Mouse (Mus musculus): ENCODE data around the gene Ezr. TPM values are rescaled to one million over a fixed set of nuclear protein-coding genes. Genes with fewer than 3 reads are reported as not detected.
A peak's percentile ranks its signal among the peaks of the same experiment; 100 is the strongest.

Gene Ezr
- polyA plus RNA-seq, 1 experiment from 2014 or later = 121 TPM

GRCm38 (mm10) chr17:6807827-6808520, 25.4 kb upstream of the Ezr start:
- Histone ChIP-seq H3K27ac (no peak overlapping the region), H3K9me3 (no peaks in the 10 kb centered on the region), H3K4me3 (no peak overlapping the region), H3K4me1 (peaks cover 36% of the 10 kb centered on the region), H3K36me3 (no peaks in the 10 kb centered on the region), H3K27me3 (ENCODE audit: insufficient read depth, poor library complexity, severe bottlenecking) (no peaks in the 10 kb centered on the region)
- peak; percentile 45 for DNase-seq (ENCODE audit: low spot score)
- WGBS = 76% methylated on average over 16 of the region's 16 CpGs

- Histone ChIP-seq H3K9me3 (0 out of 2 replicates have a peak, but pooled peaks cover 5% of the 10 kb centered on the region), H3K4me3 (no peak overlapping the region), H3K36me3 (0 out of 2 replicates have a peak, but pooled peaks cover 3% of the 10 kb centered on the region), H3K27me3 (ENCODE audit: insufficient read depth, poor library complexity, severe bottlenecking) (no peaks in the 10 kb centered on the region), H3K4me1 (peaks cover 24% of the 10 kb centered on the region; the same call in 1 of the 2 replicates), H3K27ac (no peak overlapping the region)
- DNase-seq (ENCODE audit: low spot score) = no peak
- WGBS = 43% methylated on average over 6 of the region's 6 CpGs
Measured at GRCm38 (mm10) chr17:6804853-6805543, 22.4 kb upstream of the Ezr start.

GRCm38 (mm10) chr17:6804111-6804510, 21.5 kb upstream of the Ezr start:
- Histone ChIP-seq H3K9me3 (0 out of 2 replicates have a peak, but pooled peaks cover 5% of the 10 kb centered on the region), H3K36me3 (0 out of 2 replicates have a peak, but pooled peaks cover 3% of the 10 kb centered on the region), H3K27me3 (ENCODE audit: insufficient read depth, poor library complexity, severe bottlenecking) (no peaks in the 10 kb centered on the region), H3K4me3 (no peak overlapping the region), H3K27ac (no peak overlapping the region), H3K4me1 (peaks cover 20% of the 10 kb centered on the region; the same call in 1 of the 2 replicates)
- peak; percentile 63 for DNase-seq (ENCODE audit: low spot score)
- 93% methylated on average over 6 of the region's 6 CpGs for WGBS

GRCm38 (mm10) chr17:6803614-6804013, 21.0 kb upstream of the Ezr start:
- Histone ChIP-seq H3K9me3 (0 out of 2 replicates have a peak, but pooled peaks cover 5% of the 10 kb centered on the region), H3K27ac (no peak overlapping the region), H3K36me3 (0 out of 2 replicates have a peak, but pooled peaks cover 3% of the 10 kb centered on the region), H3K27me3 (ENCODE audit: insufficient read depth, poor library complexity, severe bottlenecking) (no peaks in the 10 kb centered on the region), H3K4me3 (no peak overlapping the region), H3K4me1 (peaks cover 16% of the 10 kb centered on the region; the same call in 1 of the 2 replicates)
- WGBS = 86% methylated on average over 1 of the region's 1 CpGs
- DNase-seq (ENCODE audit: low spot score) = no peak

- Histone ChIP-seq H3K27ac (no peak overlapping the region), H3K4me1 (peaks cover 21% of the 10 kb centered on the region), H3K9me3 (0 out of 2 replicates have a peak, but pooled peaks cover 5% of the 10 kb centered on the region), H3K4me3 (no peak overlapping the region), H3K36me3 (0 out of 2 replicates have a peak, but pooled peaks cover 3% of the 10 kb centered on the region), H3K27me3 (ENCODE audit: insufficient read depth, poor library complexity, severe bottlenecking) (no peaks in the 10 kb centered on the region; the same call in 1 of the 2 replicates)
- 71% methylated on average over 12 of the region's 12 CpGs for WGBS
- no peak for DNase-seq (ENCODE audit: low spot score)
Measured at GRCm38 (mm10) chr17:6798392-6799061, 15.9 kb upstream of the Ezr start.

GRCm38 (mm10) chr17:6797471-6797870, 14.9 kb upstream of the Ezr start:
- no peak overlapping the region for H3K4me3 ChIP-seq
- H3K27ac ChIP-seq = no peak overlapping the region
- WGBS = 76% methylated on average over 4 of the region's 4 CpGs
- 0 out of 2 replicates have a peak, but pooled peaks cover 5% of the 10 kb centered on the region for H3K9me3 ChIP-seq
- no peak for DNase-seq (ENCODE audit: low spot score)
- no peaks in the 10 kb centered on the region; the same call in 1 of the 2 replicates for H3K27me3 ChIP-seq (ENCODE audit: insufficient read depth, poor library complexity, severe bottlenecking)
- H3K36me3 ChIP-seq = 0 out of 2 replicates have a peak, but pooled peaks cover 3% of the 10 kb centered on the region
- H3K4me1 ChIP-seq = peaks cover 21% of the 10 kb centered on the region

- no peaks in the 10 kb centered on the region for H3K9me3 ChIP-seq
- no peak overlapping the region for H3K4me3 ChIP-seq
- no peak for DNase-seq (ENCODE audit: low spot score)
- no peaks in the 10 kb centered on the region for H3K36me3 ChIP-seq
- WGBS = 43% methylated on average over 12 of the region's 12 CpGs
- no peaks in the 10 kb centered on the region; the same call in 1 of the 2 replicates for H3K27me3 ChIP-seq (ENCODE audit: insufficient read depth, poor library complexity, severe bottlenecking)
- H3K27ac ChIP-seq = 0 out of 2 replicates have a peak overlapping the region, but pooled peaks have one; percentile 10
- peaks cover 21% of the 10 kb centered on the region for H3K4me1 ChIP-seq
Measured at GRCm38 (mm10) chr17:6794160-6794751, 11.7 kb upstream of the Ezr start.

- DNase-seq (ENCODE audit: low spot score) = no peak
- WGBS = 85% methylated on average over 9 of the region's 9 CpGs
- Histone ChIP-seq H3K4me1 (peaks cover 15% of the 10 kb centered on the region), H3K36me3 (no peaks in the 10 kb centered on the region), H3K27ac (no peak overlapping the region), H3K9me3 (no peaks in the 10 kb centered on the region), H3K4me3 (no peak overlapping the region), H3K27me3 (ENCODE audit: insufficient read depth, poor library complexity, severe bottlenecking) (no peaks in the 10 kb centered on the region; the same call in 1 of the 2 replicates)
Measured at GRCm38 (mm10) chr17:6789581-6790118, 7.1 kb upstream of the Ezr start.

GRCm38 (mm10) chr17:6789103-6789502, 6.5 kb upstream of the Ezr start:
- no peak for DNase-seq (ENCODE audit: low spot score)
- peaks cover 14% of the 10 kb centered on the region for H3K4me1 ChIP-seq
- no peaks in the 10 kb centered on the region; the same call in 1 of the 2 replicates for H3K27me3 ChIP-seq (ENCODE audit: insufficient read depth, poor library complexity, severe bottlenecking)
- no peaks in the 10 kb centered on the region for H3K36me3 ChIP-seq
- no peak overlapping the region for H3K27ac ChIP-seq
- no peaks in the 10 kb centered on the region for H3K9me3 ChIP-seq
- no peak overlapping the region for H3K4me3 ChIP-seq

GRCm38 (mm10) chr17:6787241-6787640, 4.7 kb upstream of the Ezr start:
- 87% methylated on average over 4 of the region's 4 CpGs for WGBS
- Histone ChIP-seq H3K9me3 (no peaks in the 10 kb centered on the region), H3K36me3 (no peaks in the 10 kb centered on the region), H3K27me3 (ENCODE audit: insufficient read depth, poor library complexity, severe bottlenecking) (no peaks in the 10 kb centered on the region; the same call in 1 of the 2 replicates), H3K27ac (no peak overlapping the region), H3K4me3 (no peak overlapping the region), H3K4me1 (peaks cover 21% of the 10 kb centered on the region; the same call in 1 of the 2 replicates)
- no peak for DNase-seq (ENCODE audit: low spot score)

- DNase-seq (ENCODE audit: low spot score) = no peak
- WGBS = 50% methylated on average over 10 of the region's 10 CpGs
- Histone ChIP-seq H3K36me3 (no peaks in the 10 kb centered on the region), H3K4me1 (peaks cover 45% of the 10 kb centered on the region), H3K9me3 (no peaks in the 10 kb centered on the region), H3K27me3 (ENCODE audit: insufficient read depth, poor library complexity, severe bottlenecking) (no peaks in the 10 kb centered on the region; the same call in 1 of the 2 replicates), H3K27ac (peak overlapping the region; percentile 98), H3K4me3 (peak overlapping the region; percentile 91)
Measured at GRCm38 (mm10) chr17:6783756-6784357, 1.3 kb upstream of the Ezr start.

All from heart, embryonic 10.5 days (tissue).